Mouse (Mus musculus): ENCODE measurements around the gene Spdye4b. TPM values are rescaled to one million over a fixed set of nuclear protein-coding genes. Genes with fewer than 3 reads are reported as not detected.

The Spdye4b gene
- total and polyA plus RNA-seq, 3 experiments = not detected

DNA sequence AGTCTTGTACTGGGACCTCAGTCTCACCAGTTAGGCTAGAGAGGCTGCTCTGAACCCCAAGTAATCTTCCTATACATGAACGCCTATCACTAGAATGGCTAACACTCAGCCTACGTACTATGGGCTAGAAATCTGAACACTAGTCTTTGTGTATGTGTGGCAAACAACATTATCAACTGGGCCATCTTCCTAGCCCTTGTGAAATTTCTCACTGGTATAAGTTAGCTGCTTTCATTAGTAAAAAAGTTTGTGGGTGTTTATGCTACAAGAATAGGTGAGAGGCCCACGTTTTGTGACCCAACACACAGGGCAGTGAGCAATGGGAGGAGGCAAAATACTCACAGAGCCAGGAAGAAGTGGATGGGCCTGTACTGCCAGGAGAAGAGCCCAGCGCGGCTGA, 40.2 kb downstream of the Spdye4b start:
- DNase-seq = no peak

- DNase-seq = no peak
These were observed 41.5 kb downstream of the Spdye4b start for GRCm38 (mm10) chr5:143222287-143222686.

- no peak for DNase-seq
These were observed 46.0 kb downstream of the Spdye4b start, which contains the start of gene Spdye4a for GRCm38 (mm10) chr5:143226790-143227189. Spdye4a (minus strand) TSS chr5:143226890.

DNA sequence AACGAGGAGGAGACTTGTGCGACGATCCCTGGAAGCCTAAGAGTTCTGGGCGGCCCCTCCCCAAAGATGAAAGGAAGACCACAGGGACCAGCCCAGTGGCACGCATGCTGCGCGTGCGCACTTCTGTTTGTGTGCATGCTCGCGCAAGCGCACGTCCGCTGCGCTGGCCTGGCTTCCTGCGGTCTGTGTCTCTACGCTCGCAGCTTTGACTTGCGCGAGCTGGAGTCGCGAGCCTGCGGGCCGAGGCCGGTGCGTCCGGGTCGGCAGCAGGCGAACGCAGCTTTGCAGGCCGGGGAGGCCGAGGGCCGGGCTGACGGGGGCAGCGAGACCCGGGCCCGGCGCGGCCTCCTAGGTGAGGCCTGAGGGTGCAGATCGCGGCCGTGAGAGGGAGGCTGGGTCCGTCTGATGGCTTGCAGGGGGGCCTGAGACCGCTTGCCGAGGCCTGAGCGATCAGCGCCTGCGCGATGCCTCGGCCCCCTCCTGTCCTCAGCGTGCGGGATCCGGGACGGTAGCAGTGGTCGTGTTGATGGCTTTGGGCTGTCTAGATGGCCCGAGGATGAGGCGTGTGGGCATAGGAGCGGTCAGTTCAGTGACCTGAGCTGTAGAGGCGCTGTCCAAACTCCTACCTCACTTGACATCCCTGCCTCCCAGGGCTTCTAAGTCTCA, 54.3 kb downstream of the Spdye4b start, which contains the start of gene Zfp12:
TSS of gene Zfp12 (plus strand) at position 136 of the 666 bp plus-strand sequence.
- DNase-seq = peak; percentile 96

- DNase-seq = no peak
These were observed 55.2 kb downstream of the Spdye4b start for GRCm38 (mm10) chr5:143236036-143236435.

GRCm38 (mm10) chr5:143244926-143245325, 64.1 kb downstream of the Spdye4b start:
- DNase-seq = no peak

DNA sequence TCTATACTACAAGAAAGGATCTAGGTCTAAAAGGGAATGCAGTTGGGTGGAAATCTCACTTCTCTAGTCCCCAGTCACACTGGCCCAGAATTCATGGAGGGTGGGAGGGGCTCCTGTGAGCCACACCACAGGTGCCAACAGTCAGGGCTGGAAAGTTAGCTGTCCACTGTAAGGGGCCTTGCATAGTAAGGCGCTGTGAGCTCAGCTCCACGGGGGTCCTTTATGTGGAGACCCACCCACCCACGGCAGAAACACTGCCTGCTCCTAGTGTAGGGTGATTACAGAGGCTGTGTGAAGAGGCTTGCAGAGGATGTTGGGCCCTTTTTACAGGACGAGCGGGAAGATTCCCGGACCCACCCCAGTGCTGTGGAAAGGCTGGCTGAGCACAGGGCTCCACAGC, 71.2 kb downstream of the Spdye4b start:
- DNase-seq = no peak

- DNase-seq = no peak
These were observed 72.0 kb downstream of the Spdye4b start for GRCm38 (mm10) chr5:143252791-143253185.

GRCm38 (mm10) chr5:143253186-143253880, 72.5 kb downstream of the Spdye4b start:
- DNase-seq = peak; percentile 30

DNA sequence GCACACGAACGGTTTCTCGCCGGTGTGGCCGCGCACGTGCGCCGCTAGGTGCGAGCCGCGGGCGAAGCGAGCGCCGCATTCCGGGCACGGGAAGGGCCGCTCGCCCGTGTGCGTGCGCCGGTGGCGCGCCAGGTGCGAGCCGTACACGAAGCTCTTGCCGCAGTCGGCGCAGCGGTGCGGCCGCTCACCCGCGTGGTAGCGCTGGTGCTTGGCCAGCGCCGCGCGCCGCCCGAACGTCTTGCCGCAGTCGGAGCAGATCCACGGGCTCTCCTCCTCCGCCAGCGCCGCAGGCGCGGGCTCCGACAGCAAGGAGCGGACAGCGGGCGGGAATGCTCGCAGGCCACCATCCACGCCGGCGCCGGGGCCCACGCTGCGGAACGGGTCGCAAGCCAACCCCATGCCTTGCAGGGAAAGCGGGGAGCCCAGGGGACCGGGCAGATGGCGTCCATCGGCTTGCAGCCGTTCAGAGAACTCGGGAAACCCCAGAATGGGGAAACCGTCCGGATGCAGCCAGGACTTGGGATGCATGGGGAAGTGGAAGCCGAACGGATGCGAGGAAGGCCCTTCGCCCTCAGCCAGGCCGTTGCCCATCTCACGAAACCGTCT, 73.2 kb downstream of the Spdye4b start:
- DNase-seq = peak; percentile 23

Small RNA genes lying within 50 kb of the gene (microRNA-seq; reads per million reads assigned to microRNA genes)
- 0 reads per million in 2 experiments for gene Gm44405

Other genes with a start within 250 kb of the Spdye4b start
- 10 to 100 TPM; 24.6 to 42.9 TPM for gene Fscn1, start 220.7 kb upstream of the Spdye4b start, total RNA-seq (2021)
- 129 and 134 TPM in 2 replicates for gene Fscn1, start 220.7 kb upstream of the Spdye4b start, polyA plus RNA-seq (2012; rRNA removed)
- 10 to 100 TPM; 37.5 to 50.4 TPM for gene Rnf216, start 68.0 kb upstream of the Spdye4b start, total RNA-seq (2021)
- gene Rnf216, start 68.0 kb upstream of the Spdye4b start, polyA plus RNA-seq (2012; rRNA removed) = 40.3 and 47.6 TPM in 2 replicates
- not detected for gene Olfr718-ps1, start 33.4 kb upstream of the Spdye4b start, total RNA-seq (2021)
- gene Olfr718-ps1, start 33.4 kb upstream of the Spdye4b start, polyA plus RNA-seq (2012; rRNA removed) = not detected in 2 replicates
- gene Rbak, start 242 bp upstream of the Spdye4b start, total RNA-seq (2021) = 10 to 100 TPM in 1 of 2 experiments, 1 to 10 TPM in 1; 8.9 to 12.8 TPM
- gene Rbak, start 242 bp upstream of the Spdye4b start, polyA plus RNA-seq (2012; rRNA removed) = 3.7 and 5.9 TPM in 2 replicates
- not detected for gene Spdye4a, start 45.9 kb downstream of the Spdye4b start, total RNA-seq (2021)
- not detected in 2 replicates for gene Spdye4a, start 45.9 kb downstream of the Spdye4b start, polyA plus RNA-seq (2012; rRNA removed)
- gene Zfp12, start 54.1 kb downstream of the Spdye4b start, total RNA-seq (2021) = 10 to 100 TPM; 19.5 to 21.4 TPM
- gene Zfp12, start 54.1 kb downstream of the Spdye4b start, polyA plus RNA-seq (2012; rRNA removed) = 9.1 and 10.1 TPM in 2 replicates
- 1 to 10 TPM; 4.6 to 9.8 TPM for gene Zfp316, start 89.0 kb downstream of the Spdye4b start, total RNA-seq (2021)
- gene Zfp316, start 89.0 kb downstream of the Spdye4b start, polyA plus RNA-seq (2012; rRNA removed) = 21.0 and 25.5 TPM in 2 replicates
- gene Zfp853, start 112.6 kb downstream of the Spdye4b start, total RNA-seq (2021) = under 1 TPM; 0.17 to 0.31 TPM
- gene Zfp853, start 112.6 kb downstream of the Spdye4b start, polyA plus RNA-seq (2012; rRNA removed) = 1.1 and 1.6 TPM in 2 replicates
- gene E130309D02Rik, start 134.3 kb downstream of the Spdye4b start, total RNA-seq (2021) = 10 to 100 TPM; 25.6 to 36.4 TPM
- gene E130309D02Rik, start 134.3 kb downstream of the Spdye4b start, polyA plus RNA-seq (2012; rRNA removed) = 46.5 and 54.9 TPM in 2 replicates
- gene Zdhhc4, start 148.2 kb downstream of the Spdye4b start, total RNA-seq (2021) = 10 to 100 TPM; 52.8 to 60.8 TPM
- gene Zdhhc4, start 148.2 kb downstream of the Spdye4b start, polyA plus RNA-seq (2012; rRNA removed) = 95.2 and 110 TPM in 2 replicates
- under 1 TPM; 0.24 to 0.29 TPM for gene Grid2ip, start 176.3 kb downstream of the Spdye4b start, total RNA-seq (2021)
- gene Grid2ip, start 176.3 kb downstream of the Spdye4b start, polyA plus RNA-seq (2012; rRNA removed) = 0.40 and 1.1 TPM in 2 replicates
- gene Kdelr2, start 222.8 kb downstream of the Spdye4b start, total RNA-seq (2021) = 100 to 1,000 TPM in 1 of 2 experiments, 10 to 100 TPM in 1; 96.0 to 107 TPM
- gene Kdelr2, start 222.8 kb downstream of the Spdye4b start, polyA plus RNA-seq (2012; rRNA removed) = 101 and 109 TPM in 2 replicates

Measured in adrenal gland, adult 2 months (tissue).